Mouse (Mus musculus) forebrain, embryonic 15.5 days (tissue): ENCODE measurements around the gene Lsp1. TPM values are rescaled to one million over a fixed set of nuclear protein-coding genes. Genes with fewer than 3 reads are reported as not detected.

Experiments used
- ATAC-seq: fragments of 200-750 bp; cut with Nextera tagmentation; replicated peaks from 2 replicates; pipeline ENCODE4 v1.8.0; 2017; ENCODE audit warnings: mild to moderate bottlenecking, moderate TSS enrichment, moderate library complexity
- H3K27ac ChIP-seq: fragments of 300-500 bp; sonication (generic); replicated peaks from 2 replicates; pipeline ENCODE4 v1.5.1; 2015; ENCODE audit warnings: mild to moderate bottlenecking, inconsistent platforms
- H3K27me3 ChIP-seq: fragments of 300-500 bp; sonication (generic); 2 replicates; pipeline ENCODE4 v1.6.1; 2015; ENCODE audit warnings: inconsistent platforms
- H3K36me3 ChIP-seq: fragments of 300-500 bp; sonication (generic); 2 replicates; pipeline ENCODE4 v1.6.1; 2015; ENCODE audit warnings: mild to moderate bottlenecking, inconsistent platforms
- H3K4me1 ChIP-seq: fragments of 300-500 bp; sonication (generic); 2 replicates; pipeline ENCODE4 v1.6.1; 2015; ENCODE audit warnings: inconsistent platforms
- H3K4me2 ChIP-seq: fragments of 300-500 bp; sonication (generic); replicated peaks from 2 replicates; pipeline ENCODE4 v1.6.1; 2015; ENCODE audit warnings: mild to moderate bottlenecking, inconsistent platforms
- H3K4me3 ChIP-seq: fragments of 300-500 bp; sonication (generic); 2 replicates; pipeline ENCODE4 v1.5.1; 2015; ENCODE audit warnings: mild to moderate bottlenecking, inconsistent platforms
- H3K9ac ChIP-seq: fragments of 300-500 bp; sonication (generic); replicated peaks from 2 replicates; pipeline ENCODE4 v1.6.1; 2015; ENCODE audit warnings: mild to moderate bottlenecking, inconsistent platforms
- H3K9me3 ChIP-seq: fragments of 300-500 bp; sonication (generic); 2 replicates; pipeline ENCODE4 v1.6.1; 2016; ENCODE audit warnings: inconsistent platforms
- WGBS: fragments of 180-500 bp; shearing (Covaris S2); methylation state at CpG from one replicate; pipeline ENCODE4 v1.1.7; 2015; ENCODE audit warnings: mixed read lengths; 5-methylcytosine and 5-hydroxymethylcytosine counted together
- polyA plus RNA-seq: library from polyadenylated mRNA; unstranded; fragments of >200 nt; fragmentation: Nextera tagmentation; extraction: Ambion mirVana; gene quantifications from 2 replicates; pipeline ENCODE4 v1.2.1, GENCODE M21; 2015

Gene Lsp1
- polyA plus RNA-seq, 1 experiment from 2014 or later, result 4.2 TPM

- H3K4me3 ChIP-seq, result no peak overlapping the region
- peaks cover 8% of the 10 kb centered on the region; the same call in 1 of the 2 replicates for H3K4me1 ChIP-seq
- H3K36me3 ChIP-seq, result no peaks in the 10 kb centered on the region
- H3K27ac ChIP-seq, result no peak overlapping the region
- 21% methylated on average over 4 of the region's 4 CpGs for WGBS
- H3K27me3 ChIP-seq, result no peaks in the 10 kb centered on the region
- H3K4me2 ChIP-seq, result no peak overlapping the region
- ATAC-seq, result no peak
- H3K9me3 ChIP-seq, result no peaks in the 10 kb centered on the region
- H3K9ac ChIP-seq, result no peak overlapping the region
Measured at GRCm38 (mm10) chr7:142470808-142471413, 10.3 kb downstream of the Lsp1 start.

DNA sequence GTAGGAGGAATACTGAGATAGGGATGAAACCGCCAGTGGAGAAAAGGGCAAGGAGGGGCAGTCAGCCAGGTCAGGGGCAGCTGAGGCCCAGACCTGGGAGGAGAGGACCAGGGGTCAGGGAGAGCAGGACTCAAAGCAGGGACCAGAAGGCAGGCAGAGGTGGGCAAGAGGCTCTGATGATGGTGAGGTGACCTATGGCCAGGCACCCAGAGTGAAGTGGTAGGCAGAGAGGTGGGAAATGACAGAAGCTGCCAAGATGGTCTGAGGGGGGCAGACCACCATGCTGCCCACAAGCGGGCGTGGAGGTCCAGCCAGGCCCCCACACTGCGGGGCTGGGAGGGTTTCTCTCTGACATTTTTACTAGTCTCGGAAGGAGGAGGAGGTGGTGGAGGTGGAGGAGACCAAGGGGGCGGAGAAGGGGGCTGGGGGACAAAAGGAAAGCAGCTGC, 10.8 kb downstream of the Lsp1 start:
- Histone ChIP-seq H3K4me2 (no peak overlapping the region), H3K9me3 (no peaks in the 10 kb centered on the region), H3K36me3 (no peaks in the 10 kb centered on the region), H3K9ac (no peak overlapping the region), H3K4me1 (peaks cover 8% of the 10 kb centered on the region; the same call in 1 of the 2 replicates), H3K27me3 (no peaks in the 10 kb centered on the region), H3K4me3 (no peak overlapping the region), H3K27ac (no peak overlapping the region)
- 44% methylated on average over 6 of the region's 6 CpGs for WGBS
- no peak for ATAC-seq

DNA sequence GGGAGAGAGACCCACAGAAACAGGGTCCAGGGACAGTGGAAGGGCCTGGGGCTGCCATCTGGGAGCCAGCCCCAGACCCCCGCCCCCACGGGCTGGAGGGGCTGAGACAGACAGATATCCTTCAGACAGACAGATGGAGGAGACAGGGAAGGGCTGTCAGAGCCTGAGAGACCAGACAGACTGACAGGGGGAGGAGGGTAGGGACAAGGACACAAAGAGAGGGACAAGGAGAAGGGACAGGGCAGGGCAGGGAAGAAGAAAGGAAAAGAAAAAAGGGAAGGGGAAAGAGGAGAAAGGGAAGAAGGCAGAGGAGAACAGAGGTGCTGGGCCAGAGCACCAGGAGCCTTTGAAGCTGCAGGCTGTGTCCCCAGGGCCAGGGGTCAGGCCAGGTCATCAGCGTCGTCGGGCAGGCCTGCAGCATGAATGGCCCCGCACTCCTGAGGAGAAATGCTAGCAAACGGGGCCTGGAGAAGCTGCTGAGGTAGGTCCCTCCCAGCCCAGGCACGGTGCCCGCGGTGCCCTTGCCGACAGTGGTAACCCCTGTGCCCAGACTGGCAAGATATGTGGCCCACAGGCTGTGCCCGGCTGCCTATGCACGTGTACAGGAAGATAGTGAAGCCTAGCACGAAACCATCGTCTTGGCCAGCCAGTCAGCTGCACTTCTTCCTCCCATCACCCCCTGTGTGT, 11.4 kb downstream of the Lsp1 start:
- Histone ChIP-seq H3K27me3 (no peaks in the 10 kb centered on the region), H3K9ac (no peak overlapping the region), H3K27ac (no peak overlapping the region), H3K4me3 (no peak overlapping the region), H3K4me2 (no peak overlapping the region), H3K36me3 (no peaks in the 10 kb centered on the region), H3K9me3 (no peaks in the 10 kb centered on the region), H3K4me1 (peaks cover 8% of the 10 kb centered on the region; the same call in 1 of the 2 replicates)
- ATAC-seq, result no peak
- 40% methylated on average over 15 of the region's 15 CpGs for WGBS

DNA sequence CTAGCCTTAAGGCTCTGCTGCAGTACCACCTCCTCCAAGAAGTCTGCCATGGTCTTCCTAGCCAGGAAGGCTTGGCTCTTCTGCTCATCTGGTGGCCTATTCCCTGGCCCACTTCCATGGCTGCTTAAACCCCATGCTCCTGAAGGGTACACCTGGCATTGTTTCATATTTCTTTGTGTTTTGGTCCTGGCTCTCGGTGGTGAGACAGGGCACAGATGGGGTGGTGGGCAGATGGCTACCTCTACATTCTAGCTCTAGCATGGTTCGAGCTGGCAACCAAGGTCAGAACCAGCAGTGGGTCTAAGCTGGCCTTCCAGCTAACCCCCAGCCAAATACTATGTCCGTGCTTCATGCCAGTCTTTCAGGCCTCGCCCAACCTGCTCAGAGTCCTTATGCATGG, 12.3 kb downstream of the Lsp1 start:
- H3K9me3 ChIP-seq, result no peaks in the 10 kb centered on the region
- no peaks in the 10 kb centered on the region for H3K36me3 ChIP-seq
- no peaks in the 10 kb centered on the region for H3K27me3 ChIP-seq
- no peak for ATAC-seq
- no peak overlapping the region for H3K4me2 ChIP-seq
- H3K4me1 ChIP-seq, result peaks cover 8% of the 10 kb centered on the region; the same call in 1 of the 2 replicates
- no peak overlapping the region for H3K9ac ChIP-seq
- 88% methylated on average over 4 of the region's 4 CpGs for WGBS
- no peak overlapping the region for H3K4me3 ChIP-seq
- H3K27ac ChIP-seq, result no peak overlapping the region

GRCm38 (mm10) chr7:142473476-142473875, 12.9 kb downstream of the Lsp1 start:
- Histone ChIP-seq H3K4me3 (no peak overlapping the region), H3K27me3 (no peaks in the 10 kb centered on the region), H3K9ac (no peak overlapping the region), H3K4me2 (no peak overlapping the region), H3K27ac (no peak overlapping the region), H3K9me3 (no peaks in the 10 kb centered on the region), H3K4me1 (peaks cover 8% of the 10 kb centered on the region; the same call in 1 of the 2 replicates), H3K36me3 (no peaks in the 10 kb centered on the region)
- WGBS, result 87% methylated on average over 2 of the region's 2 CpGs
- ATAC-seq, result no peak

GRCm38 (mm10) chr7:142474799-142475198, 14.2 kb downstream of the Lsp1 start:
- Histone ChIP-seq H3K36me3 (no peaks in the 10 kb centered on the region), H3K27me3 (no peaks in the 10 kb centered on the region), H3K4me3 (no peak overlapping the region), H3K27ac (no peak overlapping the region), H3K4me2 (no peak overlapping the region), H3K4me1 (peaks cover 8% of the 10 kb centered on the region; the same call in 1 of the 2 replicates), H3K9ac (no peak overlapping the region), H3K9me3 (no peaks in the 10 kb centered on the region)
- no peak for ATAC-seq
- 82% methylated on average over 14 of the region's 14 CpGs for WGBS

GRCm38 (mm10) chr7:142475641-142476040, 15.0 kb downstream of the Lsp1 start:
- no peak for ATAC-seq
- Histone ChIP-seq H3K9ac (no peak overlapping the region), H3K36me3 (no peaks in the 10 kb centered on the region), H3K4me3 (no peak overlapping the region), H3K27ac (no peak overlapping the region), H3K27me3 (no peaks in the 10 kb centered on the region), H3K9me3 (no peaks in the 10 kb centered on the region), H3K4me1 (peaks cover 8% of the 10 kb centered on the region; the same call in 1 of the 2 replicates), H3K4me2 (no peak overlapping the region)
- WGBS, result 55% methylated on average over 7 of the region's 7 CpGs

DNA sequence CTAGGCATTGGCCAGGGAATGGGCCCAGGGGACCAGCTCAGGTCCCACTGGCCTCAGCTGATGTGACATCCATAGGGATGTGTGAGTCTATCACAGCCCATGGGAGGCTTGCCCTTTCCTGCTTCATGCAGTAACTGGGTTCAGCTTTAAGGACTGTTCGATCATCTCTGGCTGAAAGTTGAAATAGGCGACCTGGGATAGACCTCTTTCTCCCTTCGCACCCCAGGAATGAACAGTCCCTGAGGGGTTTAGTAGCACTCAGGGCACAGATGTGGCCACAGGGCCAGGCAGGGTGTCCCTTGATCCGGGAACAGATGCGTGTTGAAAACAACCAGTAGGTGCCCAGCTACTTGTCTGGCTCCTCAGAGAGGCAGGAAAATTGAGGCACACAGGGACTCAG, 15.7 kb downstream of the Lsp1 start:
- peaks cover 10% of the 10 kb centered on the region for H3K4me1 ChIP-seq
- H3K9ac ChIP-seq, result no peak overlapping the region
- no peak overlapping the region for H3K4me3 ChIP-seq
- H3K4me2 ChIP-seq, result no peak overlapping the region
- no peaks in the 10 kb centered on the region for H3K9me3 ChIP-seq
- no peak overlapping the region for H3K27ac ChIP-seq
- ATAC-seq, result no peak
- 83% methylated on average over 5 of the region's 5 CpGs for WGBS
- no peaks in the 10 kb centered on the region for H3K27me3 ChIP-seq
- H3K36me3 ChIP-seq, result no peaks in the 10 kb centered on the region

DNA sequence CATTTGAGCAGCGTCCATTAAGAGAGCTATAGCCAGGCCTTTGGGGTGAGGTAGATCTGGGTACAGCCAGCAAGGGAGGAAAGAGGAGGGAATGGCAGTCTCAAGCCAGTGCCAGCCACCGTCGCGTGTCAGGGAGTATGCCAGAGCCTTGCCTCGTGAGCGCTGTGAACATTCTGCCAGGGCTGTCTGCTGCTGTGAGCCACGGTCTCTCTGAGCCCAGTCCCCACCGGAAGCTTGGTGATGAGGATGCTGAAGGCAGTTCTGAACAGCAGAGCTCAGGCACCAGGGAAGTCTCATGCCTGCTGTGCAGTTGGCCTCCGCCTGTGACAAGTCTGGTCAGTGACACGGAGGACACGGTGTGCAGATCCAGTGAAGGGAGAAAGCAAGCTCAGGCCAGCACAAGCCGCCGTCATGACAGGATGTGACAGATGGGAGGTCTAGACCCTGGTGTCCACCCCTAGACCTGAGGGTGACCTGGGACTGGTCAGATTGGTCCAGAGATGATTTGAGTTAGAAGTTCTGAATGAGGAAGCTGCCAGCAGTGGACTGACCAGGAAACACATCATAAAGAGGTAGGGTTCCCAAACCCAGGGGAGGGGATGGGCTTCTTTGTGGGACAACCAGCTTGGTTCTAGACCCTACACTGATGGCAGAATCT, 16.3 kb downstream of the Lsp1 start:
- Histone ChIP-seq H3K4me2 (no peak overlapping the region), H3K4me1 (peaks cover 10% of the 10 kb centered on the region), H3K27ac (no peak overlapping the region), H3K9me3 (no peaks in the 10 kb centered on the region), H3K27me3 (no peaks in the 10 kb centered on the region), H3K36me3 (no peaks in the 10 kb centered on the region), H3K9ac (no peak overlapping the region), H3K4me3 (no peak overlapping the region)
- WGBS, result 81% methylated on average over 13 of the region's 13 CpGs
- no peak for ATAC-seq

DNA sequence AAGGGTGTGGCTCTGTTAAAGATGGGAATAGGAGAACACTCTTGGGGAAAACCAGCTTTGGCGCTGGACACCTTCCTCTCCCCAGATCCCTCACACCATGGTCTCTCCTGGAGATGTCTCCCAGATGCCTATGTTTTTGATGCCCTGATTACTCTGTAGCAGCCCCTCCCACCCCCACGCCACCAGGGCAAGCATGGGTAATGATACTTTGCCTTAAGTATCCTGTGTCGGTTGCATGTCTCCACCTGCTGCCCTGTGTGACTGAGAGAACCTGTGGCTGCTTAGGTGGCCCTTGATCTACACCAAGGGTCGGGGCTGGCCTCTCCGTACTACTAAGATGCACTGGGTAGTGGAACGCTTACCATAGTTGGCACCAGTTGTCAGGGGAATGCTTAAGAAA, 17.4 kb downstream of the Lsp1 start:
- Histone ChIP-seq H3K27me3 (no peaks in the 10 kb centered on the region), H3K9ac (no peak overlapping the region), H3K27ac (no peak overlapping the region), H3K4me3 (no peak overlapping the region), H3K9me3 (no peaks in the 10 kb centered on the region), H3K4me1 (peaks cover 18% of the 10 kb centered on the region), H3K4me2 (no peak overlapping the region), H3K36me3 (no peaks in the 10 kb centered on the region)
- ATAC-seq, result no peak
- WGBS, result 91% methylated on average over 6 of the region's 6 CpGs

DNA sequence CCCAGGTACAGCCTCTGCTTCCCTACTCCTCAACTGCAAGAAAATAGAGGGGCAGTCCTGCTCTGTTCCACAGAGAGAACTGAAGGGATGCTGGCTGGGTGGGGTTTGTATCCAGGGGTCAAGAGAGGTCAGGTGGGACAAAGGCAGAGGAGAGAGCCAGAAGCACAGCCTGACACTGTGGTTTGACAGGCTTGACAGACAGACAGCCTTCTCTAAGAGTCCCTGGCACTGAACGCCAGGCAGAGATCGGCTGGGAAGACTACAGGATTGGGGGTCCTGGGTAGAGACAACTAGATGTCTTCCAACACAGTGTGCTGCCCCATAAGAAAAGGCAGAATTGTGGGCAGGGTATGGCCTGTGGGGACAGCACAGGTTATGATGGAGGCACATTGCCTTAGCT, 18.0 kb downstream of the Lsp1 start:
- Histone ChIP-seq H3K9ac (no peak overlapping the region), H3K27me3 (no peaks in the 10 kb centered on the region), H3K4me1 (peaks cover 19% of the 10 kb centered on the region), H3K4me2 (no peak overlapping the region), H3K4me3 (no peak overlapping the region), H3K9me3 (no peaks in the 10 kb centered on the region), H3K27ac (no peak overlapping the region), H3K36me3 (no peaks in the 10 kb centered on the region)
- WGBS, result 60% methylated on average over 2 of the region's 2 CpGs
- no peak for ATAC-seq

- no peaks in the 10 kb centered on the region for H3K9me3 ChIP-seq
- H3K36me3 ChIP-seq, result no peaks in the 10 kb centered on the region
- no peak overlapping the region for H3K27ac ChIP-seq
- no peak overlapping the region for H3K9ac ChIP-seq
- peaks cover 19% of the 10 kb centered on the region for H3K4me1 ChIP-seq
- no peaks in the 10 kb centered on the region for H3K27me3 ChIP-seq
- H3K4me3 ChIP-seq, result no peak overlapping the region
- no peak for ATAC-seq
- no peak overlapping the region for H3K4me2 ChIP-seq
Measured at GRCm38 (mm10) chr7:142479307-142479706, 18.7 kb downstream of the Lsp1 start.
